Mouse (Mus musculus) leukemia stem cell, adult 10-12 weeks (primary cell): ENCODE data around the gene Spin4. TPM values are rescaled to one million over a fixed set of nuclear protein-coding genes. Genes with fewer than 3 reads are reported as not detected.

Experiments
- polyA plus RNA-seq: library from polyadenylated mRNA; stranded (reverse); fragments of >175 nt; gene quantifications from 2 replicates; pipeline ENCODE4 v1.2.3, GENCODE M21; 2012; ENCODE audit warnings: low replicate concordance

Spin4 gene
- 0.16 and 0.24 TPM in 2 replicates for polyA plus RNA-seq

DNA sequence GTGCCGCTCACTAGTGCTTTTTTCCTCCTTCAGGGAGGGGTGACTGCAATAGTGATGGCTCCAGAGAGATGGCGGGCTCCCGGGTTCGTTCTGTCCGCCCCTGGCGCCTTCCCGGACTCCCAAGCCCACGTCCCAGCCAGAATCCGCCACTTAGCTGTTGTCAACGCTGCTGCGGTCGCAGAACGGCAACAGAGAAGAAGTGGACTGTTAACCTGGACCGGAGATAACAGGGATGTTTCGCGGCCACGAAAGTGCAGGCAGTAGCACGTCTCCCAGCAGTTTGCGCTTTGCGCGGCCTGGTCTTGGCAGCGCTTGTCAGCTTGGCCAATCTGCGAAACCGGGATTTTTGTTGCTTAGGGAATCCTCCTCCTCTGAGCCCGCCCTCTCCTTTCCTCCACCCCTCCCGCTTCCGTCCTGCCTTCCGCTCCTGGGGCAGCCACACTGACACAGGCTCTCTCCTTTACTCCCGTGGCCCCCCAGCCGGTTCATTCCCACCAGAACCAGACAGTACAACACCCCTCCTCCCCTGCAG is at the start of gene Spin4:
TSS of gene Spin4 (minus strand) at position 322 of the 532 bp plus-strand sequence.

Other genes with a start within 250 kb of the Spin4 start
- 0.09 and 1.0 TPM in 2 replicates for gene Arhgef9, start 170.2 kb upstream of the Spin4 start, polyA plus RNA-seq